Mouse (Mus musculus): Measurements from ENCODE around the gene Mmp20. TPM values are rescaled to one million over a fixed set of nuclear protein-coding genes. Genes with fewer than 3 reads are reported as not detected.

Gene Mmp20
- total RNA-seq, 2 experiments from 2014 or later = not detected

DNA sequence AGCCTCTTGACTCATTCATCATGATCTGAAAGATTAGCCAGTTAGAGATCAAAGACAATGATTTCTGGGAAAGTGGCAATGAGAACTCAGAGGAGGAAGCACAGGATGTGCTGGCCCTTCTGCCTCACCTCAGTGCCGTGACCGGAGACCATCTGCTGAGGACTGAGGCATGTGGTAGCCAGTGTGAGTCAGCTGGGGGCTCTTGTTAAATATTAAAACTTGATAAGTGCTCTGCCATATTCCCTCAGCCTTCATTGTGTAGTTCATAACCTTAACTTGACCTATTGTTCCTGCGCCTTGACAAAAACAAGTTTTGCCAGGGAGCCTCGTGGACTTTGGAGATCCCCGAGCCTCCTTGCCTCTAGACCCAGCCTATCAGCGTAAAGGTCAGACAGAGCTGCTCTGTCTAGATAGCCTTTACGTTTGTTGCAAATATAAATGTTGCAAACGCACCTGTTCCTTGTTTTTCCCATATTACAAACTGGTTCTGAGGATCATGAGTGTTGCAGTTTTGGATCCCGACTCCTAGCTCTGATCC lies 54.1 kb downstream of the Mmp20 start:
- DNase-seq (ENCODE audit: low spot score in 2 of 2) = no peak
- intact Hi-C loops (cut with DNase I) = no loop called here

DNA sequence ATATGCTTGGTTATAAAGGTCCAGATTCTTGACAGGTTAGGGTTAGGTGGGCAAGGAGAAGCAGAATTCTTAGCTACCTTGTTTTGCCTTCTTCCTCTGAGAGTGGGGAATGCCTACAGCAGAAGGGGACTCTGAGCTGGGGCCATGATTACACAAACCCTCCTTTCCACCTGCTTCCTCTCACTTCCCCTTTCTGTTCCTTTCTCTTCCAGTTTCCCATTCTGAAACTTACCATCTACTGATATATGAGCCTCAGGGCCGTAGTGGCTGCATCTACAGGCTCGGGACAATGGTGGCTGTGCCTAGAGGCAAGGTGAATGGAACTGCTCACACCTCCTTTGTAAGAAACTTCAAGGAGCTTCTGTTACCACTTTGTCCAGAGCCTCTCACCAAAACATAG lies 58.0 kb downstream of the Mmp20 start:
- intact Hi-C loops (cut with DNase I) = no loop called here
- DNase-seq (ENCODE audit: low spot score in 2 of 2) = no peak

- intact Hi-C loops (cut with DNase I) = no loop called here
- DNase-seq (ENCODE audit: low spot score in 2 of 2) = peak in 1 of 2 experiments; percentile 12
Observed at GRCm38 (mm10) chr9:7689799-7690198, 61.8 kb downstream of the Mmp20 start.

- intact Hi-C loops (cut with DNase I) = no loop called here
- no peak for DNase-seq (ENCODE audit: low spot score in 2 of 2)
Observed at GRCm38 (mm10) chr9:7691790-7692189, 63.8 kb downstream of the Mmp20 start, which contains the start of gene Mmp7. Gene Mmp7, plus strand, starts transcription at chr9:7692090.

GRCm38 (mm10) chr9:7693961-7694360 lies 65.9 kb downstream of the Mmp20 start:
- intact Hi-C loops (cut with DNase I) = no loop called here

GRCm38 (mm10) chr9:7695646-7696045 lies 67.6 kb downstream of the Mmp20 start:
- intact Hi-C loops (cut with DNase I) = no loop called here
- DNase-seq (ENCODE audit: low spot score in 2 of 2) = no peak

More at GRCm38 (mm10) chr9:7693961-7694360, 65.9 kb downstream of the Mmp20 start:
- no peak for DNase-seq (ENCODE audit: low spot score in 2 of 2)

GRCm38 (mm10) chr9:7708698-7709097 lies 80.7 kb downstream of the Mmp20 start:
- no peak for DNase-seq (ENCODE audit: low spot score in 2 of 2)
- intact Hi-C loops (cut with DNase I) = no loop called here

GRCm38 (mm10) chr9:7711196-7711595 lies 83.2 kb downstream of the Mmp20 start:
- no peak for DNase-seq (ENCODE audit: low spot score in 2 of 2)
- intact Hi-C loops (cut with DNase I) = loop anchor here (10.0 kb wide), 1 partner anchor 494 kb away; no protein-coding TSS in a partner anchor

DNA sequence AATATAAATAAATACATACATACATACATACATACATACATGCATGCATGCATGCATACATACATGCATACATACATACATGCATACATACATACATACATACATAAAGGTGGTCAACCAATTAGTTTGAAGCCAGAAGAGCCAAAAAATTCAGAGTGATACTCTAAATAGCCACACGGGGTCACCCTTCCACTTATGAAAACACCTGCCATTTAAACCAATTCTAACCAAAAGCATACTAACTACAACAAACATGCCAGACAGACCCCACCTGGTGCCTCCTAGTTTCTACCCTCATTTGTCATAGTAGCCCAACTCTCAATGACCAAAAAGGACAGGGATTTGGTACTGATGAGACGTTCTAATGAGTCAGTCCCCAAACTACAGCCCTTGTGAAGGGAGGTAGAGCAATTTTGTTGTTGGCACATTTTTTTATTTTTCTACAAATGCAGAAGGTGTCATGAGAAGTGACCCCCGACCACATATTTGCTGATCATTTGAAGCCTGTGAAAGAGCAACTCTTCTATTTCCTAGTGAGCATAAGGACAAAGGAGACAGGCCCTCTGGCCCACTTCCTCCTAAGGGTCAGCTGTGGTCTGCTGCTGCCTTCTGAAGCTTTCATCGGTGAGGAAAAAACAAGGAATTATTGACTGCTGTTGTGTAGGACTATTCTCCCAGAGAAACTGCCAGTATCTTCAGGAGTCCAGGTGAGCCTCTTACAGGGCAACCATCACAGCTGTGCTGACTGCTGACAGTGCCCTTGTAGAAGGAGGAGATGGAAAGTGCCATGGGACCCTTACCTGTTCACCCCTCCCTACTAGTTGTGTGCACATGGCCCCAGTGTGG lies 86.3 kb downstream of the Mmp20 start:
- peak; percentile 58 to 67 for DNase-seq (ENCODE audit: low spot score in 2 of 2)

DNA sequence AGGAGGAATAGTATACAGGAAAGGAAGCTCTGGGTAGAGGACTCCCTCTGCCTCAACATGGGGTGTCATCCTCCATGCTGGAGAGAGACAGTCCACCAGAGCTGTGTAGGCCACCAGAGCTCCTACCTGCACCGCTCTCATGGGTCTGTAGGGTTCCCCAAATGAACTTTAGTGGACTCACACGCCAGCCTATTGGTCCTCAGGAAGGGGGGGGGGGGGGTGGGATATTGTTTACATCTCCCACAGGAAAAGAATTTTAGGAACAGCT lies 86.8 kb downstream of the Mmp20 start:
- intact Hi-C loops (cut with DNase I) = loop anchor here (1.0 to 10.0 kb wide), 2 partner anchors 182 to 490 kb away; no protein-coding TSS in a partner anchor
- no peak for DNase-seq (ENCODE audit: low spot score in 2 of 2)

More for the DNA sequence above, 86.3 kb downstream of the Mmp20 start:
- intact Hi-C loops (cut with DNase I) = loop anchor here (1.0 to 10.0 kb wide), 2 partner anchors 183 to 491 kb away; no protein-coding TSS in a partner anchor

DNA sequence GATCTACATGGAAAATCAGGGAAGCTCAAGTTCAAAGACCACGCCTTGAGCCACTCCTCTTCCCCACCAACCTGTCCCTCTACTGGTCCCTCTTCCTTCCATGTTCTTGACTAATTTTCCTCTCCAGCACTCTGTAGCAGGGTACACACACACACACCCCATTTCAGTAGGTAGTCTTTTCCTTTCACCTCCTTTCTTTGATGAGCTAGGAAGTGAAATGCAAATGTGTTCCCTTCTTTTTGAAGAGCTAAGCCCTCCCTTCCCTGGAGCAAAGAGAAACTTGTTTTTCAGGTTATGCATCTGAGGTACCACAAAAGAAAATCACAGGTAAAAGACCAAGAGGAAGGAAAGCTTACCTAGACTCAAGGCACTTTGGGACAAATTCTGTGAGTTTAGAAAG lies 93.5 kb downstream of the Mmp20 start:
- DNase-seq (ENCODE audit: low spot score in 2 of 2) = no peak
- intact Hi-C loops (cut with DNase I) = no loop called here

Other genes with a start within 250 kb of the Mmp20 start
- not detected for gene Mmp1b, start 240.2 kb upstream of the Mmp20 start, total RNA-seq (2021)
- not detected for gene Mmp3, start 182.4 kb upstream of the Mmp20 start, total RNA-seq (2021)
- not detected for gene Mmp10, start 125.9 kb upstream of the Mmp20 start, total RNA-seq (2021)
- not detected for gene Mmp8, start 69.8 kb upstream of the Mmp20 start, total RNA-seq (2021)
- not detected for gene Mmp27, start 56.8 kb upstream of the Mmp20 start, total RNA-seq (2021)
- gene Mmp7, start 63.9 kb downstream of the Mmp20 start, total RNA-seq (2021) = not detected
- 1 to 10 TPM; 9.0 to 10.0 TPM for gene Tmem123, start 135.8 kb downstream of the Mmp20 start, total RNA-seq (2021)
- 10 to 100 TPM; 31.1 to 34.3 TPM for gene Birc2, start 208.8 kb downstream of the Mmp20 start, total RNA-seq (2021)
- 1 to 10 TPM in 1 of 2 experiments, under 1 TPM in 1; 0.93 to 5.5 TPM for gene Birc3, start 245.0 kb downstream of the Mmp20 start, total RNA-seq (2021)